Mouse (Mus musculus) CH12.LX (cell line): ENCODE data around the gene Gla. TPM values are rescaled to one million over a fixed set of nuclear protein-coding genes. Genes with fewer than 3 reads are reported as not detected.

Experiments
- DNase-seq: peaks from one replicate; pipeline ENCODE4 v3.0.0-alpha.2; 2013; ENCODE audit errors: extremely low read depth
- H3K27ac ChIP-seq: 2 replicates; pipeline ENCODE4 v1.5.1; 2012; ENCODE audit warnings: low read depth, mild to moderate bottlenecking, control low read depth, moderate library complexity; ENCODE audit not compliant: insufficient read depth
- H3K27me3 ChIP-seq: replicated peaks from 2 replicates; pipeline ENCODE3; 2012; ENCODE audit warnings: inconsistent platforms
- H3K36me3 ChIP-seq, 2 experiments: replicated peaks in 1 of 2; 2 replicates each; pipeline versions ENCODE3 to v1.6.1; 2012; ENCODE audit warnings: inconsistent platforms in 1 of 2, low read length in 1 of 2, mild to moderate bottlenecking in 1 of 2, mixed read lengths in 1 of 2, moderate library complexity in 1 of 2; ENCODE audit not compliant: control insufficient read depth in 1 of 2, insufficient read depth in 1 of 2
- H3K4me1 ChIP-seq, 2 experiments: 2 replicates each; pipeline ENCODE4 v1.6.1; 2012; ENCODE audit warnings: inconsistent platforms in 1 of 2, moderate library complexity in 1 of 2; ENCODE audit not compliant: insufficient read depth in 2 of 2, control insufficient read depth in 1 of 2
- H3K4me2 ChIP-seq: 2 replicates; pipeline ENCODE4 v1.6.1; 2012; ENCODE audit warnings: low read depth, mild to moderate bottlenecking, control low read depth; ENCODE audit not compliant: poor library complexity, insufficient read depth, severe bottlenecking
- H3K4me3 ChIP-seq, 3 experiments: fragments of 150-350 bp in 1 of 3; sonication (generic) in 1 of 3; replicated peaks in 1 of 3; 2 replicates each; pipeline versions ENCODE3 to v1.5.1; 2011 to 2012; ENCODE audit warnings: low read depth in 2 of 3, low read length in 2 of 3, mild to moderate bottlenecking in 2 of 3, moderate library complexity in 2 of 3, control low read depth in 1 of 3, improper control_type of control experiment in 1 of 3, inconsistent platforms in 1 of 3, mixed read lengths in 1 of 3; ENCODE audit not compliant: poor library complexity in 1 of 3
- H3K79me2 ChIP-seq: replicated peaks from 2 replicates; pipeline ENCODE4 v1.6.1; 2012; ENCODE audit warnings: mild to moderate bottlenecking, moderate library complexity; ENCODE audit not compliant: control insufficient read depth, poor library complexity, insufficient read depth, severe bottlenecking; ENCODE audit errors: extremely low read depth
- H3K9ac ChIP-seq: 2 replicates; pipeline ENCODE4 v1.6.1; 2012; ENCODE audit warnings: low read depth, mild to moderate bottlenecking, control low read depth, moderate library complexity; ENCODE audit not compliant: insufficient read depth
- H3K9me3 ChIP-seq: replicated peaks from 2 replicates; pipeline ENCODE3; 2012; ENCODE audit warnings: low read length, inconsistent platforms, mixed read lengths
- BHLHE40 ChIP-seq: IDR thresholded peaks from 2 replicates; pipeline ENCODE4 v1.6.1; 2011; ENCODE audit warnings: mild to moderate bottlenecking, low read depth, low read length, improper control_type of control experiment
- CHD1 ChIP-seq: IDR thresholded peaks from 2 replicates; pipeline ENCODE4 v1.6.1; 2012; ENCODE audit warnings: low read depth, low read length, improper control_type of control experiment, inconsistent platforms
- CHD2 ChIP-seq: IDR thresholded peaks from 2 replicates; pipeline ENCODE4 v1.6.1; 2011; ENCODE audit warnings: low read length, improper control_type of control experiment
- CTCF ChIP-seq, 2 experiments: IDR thresholded peaks in 1 of 2; conservative IDR thresholded peaks in 1 of 2; 2 replicates each; pipeline ENCODE4 v1.5.1; 2011 to 2012; ENCODE audit warnings: low read depth in 2 of 2, low read length in 2 of 2, improper control_type of control experiment in 1 of 2, inconsistent platforms in 1 of 2, mild to moderate bottlenecking in 1 of 2, moderate library complexity in 1 of 2
- E2F4 ChIP-seq: IDR thresholded peaks from 2 replicates; pipeline ENCODE4 v1.6.1; 2011; ENCODE audit warnings: low read depth, low read length, improper control_type of control experiment; ENCODE audit not compliant: insufficient replicate concordance
- ELF1 ChIP-seq: IDR thresholded peaks from 2 replicates; pipeline ENCODE4 v1.6.1; 2014; ENCODE audit warnings: low read depth, mild to moderate bottlenecking, inconsistent platforms, low read length, improper control_type of control experiment
- EP300 ChIP-seq: IDR thresholded peaks from 2 replicates; pipeline ENCODE4 v1.6.1; 2011; ENCODE audit warnings: low read length, improper control_type of control experiment
- ETS1 ChIP-seq: conservative IDR thresholded peaks from 2 replicates; pipeline ENCODE4 v1.6.1; 2012; ENCODE audit warnings: low read depth, mild to moderate bottlenecking, inconsistent platforms, low read length, improper control_type of control experiment, moderate library complexity
- GABPA ChIP-seq: IDR thresholded peaks from 2 replicates; pipeline ENCODE4 v1.6.1; 2012; ENCODE audit warnings: low read depth, low read length, improper control_type of control experiment, inconsistent platforms; ENCODE audit not compliant: insufficient replicate concordance
- HCFC1 ChIP-seq: IDR thresholded peaks from 2 replicates; pipeline ENCODE4 v1.6.1; 2012; ENCODE audit warnings: low read depth, mild to moderate bottlenecking, inconsistent platforms, low read length, improper control_type of control experiment
- IRF4 ChIP-seq: IDR thresholded peaks from 2 replicates; pipeline ENCODE4 v1.6.1; 2014; ENCODE audit warnings: low read depth, mild to moderate bottlenecking, inconsistent platforms, low read length, improper control_type of control experiment
- JUN ChIP-seq: IDR thresholded peaks from 2 replicates; pipeline ENCODE4 v1.6.1; 2011; ENCODE audit warnings: low read depth, mild to moderate bottlenecking, low read length, improper control_type of control experiment, moderate library complexity; ENCODE audit not compliant: insufficient read depth
- JUND ChIP-seq: conservative IDR thresholded peaks from 2 replicates; pipeline ENCODE4 v1.6.1; 2011; ENCODE audit warnings: low read depth, low read length, improper control_type of control experiment
- KAT2A ChIP-seq: IDR thresholded peaks from 2 replicates; pipeline ENCODE4 v1.6.1; 2012; ENCODE audit warnings: low read length, improper control_type of control experiment, inconsistent platforms; ENCODE audit not compliant: insufficient replicate concordance
- MAFK ChIP-seq: IDR thresholded peaks from 2 replicates; pipeline ENCODE4 v1.6.1; 2011; ENCODE audit warnings: low read length, improper control_type of control experiment; ENCODE audit not compliant: insufficient replicate concordance
- MAX ChIP-seq: IDR thresholded peaks from 2 replicates; pipeline ENCODE4 v1.6.1; 2011; ENCODE audit warnings: low read length, improper control_type of control experiment
- MAZ ChIP-seq: IDR thresholded peaks from 2 replicates; pipeline ENCODE4 v1.6.1; 2012; ENCODE audit warnings: low read depth, mild to moderate bottlenecking, inconsistent platforms, low read length, improper control_type of control experiment, moderate library complexity
- MEF2A ChIP-seq: IDR thresholded peaks from 2 replicates; pipeline ENCODE4 v1.6.1; 2014; ENCODE audit warnings: low read depth, mild to moderate bottlenecking, inconsistent platforms, low read length, improper control_type of control experiment, borderline replicate concordance
- MXI1 ChIP-seq: IDR thresholded peaks from 2 replicates; pipeline ENCODE4 v1.6.1; 2011; ENCODE audit warnings: mild to moderate bottlenecking, low read depth, low read length, improper control_type of control experiment
- MYC ChIP-seq: IDR thresholded peaks from 2 replicates; pipeline ENCODE4 v1.6.1; 2011; ENCODE audit warnings: low read depth, mild to moderate bottlenecking, improper control_type of control experiment, low read length
- NELFE ChIP-seq: IDR thresholded peaks from 2 replicates; pipeline ENCODE4 v1.6.1; 2011; ENCODE audit warnings: low read depth, low read length, improper control_type of control experiment
- NRF1 ChIP-seq: IDR thresholded peaks from 2 replicates; pipeline ENCODE4 v1.6.1; 2014; ENCODE audit warnings: low read depth, mild to moderate bottlenecking, inconsistent platforms, low read length, improper control_type of control experiment, moderate library complexity
- PAX5 ChIP-seq: IDR thresholded peaks from 2 replicates; pipeline ENCODE4 v1.6.1; 2012; ENCODE audit warnings: low read length, inconsistent platforms, mixed read lengths
- POLR2A ChIP-seq: IDR thresholded peaks from 2 replicates; pipeline ENCODE4 v1.6.1; 2011; ENCODE audit warnings: low read depth, mild to moderate bottlenecking, improper control_type of control experiment, low read length
- POLR2AphosphoS2 ChIP-seq: IDR thresholded peaks from 2 replicates; pipeline ENCODE4 v1.6.1; 2011; ENCODE audit warnings: low read depth, low read length, improper control_type of control experiment
- RAD21 ChIP-seq: IDR thresholded peaks from 2 replicates; pipeline ENCODE4 v1.6.1; 2011; ENCODE audit warnings: low read depth, mild to moderate bottlenecking, low read length, improper control_type of control experiment, moderate library complexity
- RCOR1 ChIP-seq: conservative IDR thresholded peaks from 2 replicates; pipeline ENCODE4 v1.6.1; 2012; ENCODE audit warnings: low read depth, mild to moderate bottlenecking, inconsistent platforms, low read length, improper control_type of control experiment
- SIN3A ChIP-seq: IDR thresholded peaks from 2 replicates; pipeline ENCODE4 v1.6.1; 2012; ENCODE audit warnings: low read length, improper control_type of control experiment, inconsistent platforms
- SMC3 ChIP-seq: IDR thresholded peaks from 2 replicates; pipeline ENCODE4 v1.6.1; 2011; ENCODE audit warnings: low read depth, low read length, improper control_type of control experiment
- TBP ChIP-seq: conservative IDR thresholded peaks from 2 replicates; pipeline ENCODE4 v1.6.1; 2011; ENCODE audit warnings: low read depth, low read length, improper control_type of control experiment
- TCF12 ChIP-seq: IDR thresholded peaks from 2 replicates; pipeline ENCODE4 v1.6.1; 2014; ENCODE audit warnings: low read depth, mild to moderate bottlenecking, inconsistent platforms, low read length, improper control_type of control experiment
- UBTF ChIP-seq: IDR thresholded peaks from 2 replicates; pipeline ENCODE4 v1.6.1; 2012; ENCODE audit warnings: low read depth, mild to moderate bottlenecking, inconsistent platforms, low read length, improper control_type of control experiment, moderate library complexity
- USF1 ChIP-seq: IDR thresholded peaks from 2 replicates; pipeline ENCODE4 v1.6.1; 2014; ENCODE audit warnings: low read depth, mild to moderate bottlenecking, inconsistent platforms, low read length, improper control_type of control experiment
- USF2 ChIP-seq: conservative IDR thresholded peaks from 2 replicates; pipeline ENCODE4 v1.6.1; 2011; ENCODE audit warnings: low read depth, low read length, improper control_type of control experiment
- ZC3H11A ChIP-seq: IDR thresholded peaks from 2 replicates; pipeline ENCODE4 v1.6.1; 2012; ENCODE audit warnings: low read depth, mild to moderate bottlenecking, inconsistent platforms, low read length, improper control_type of control experiment
- ZKSCAN1 ChIP-seq: IDR thresholded peaks from 2 replicates; pipeline ENCODE4 v1.6.1; 2012; ENCODE audit warnings: low read depth, inconsistent platforms, low read length, improper control_type of control experiment, borderline replicate concordance
- ZMIZ1 ChIP-seq: IDR thresholded peaks from 2 replicates; pipeline ENCODE4 v1.6.1; 2012; ENCODE audit warnings: low read depth, mild to moderate bottlenecking, inconsistent platforms, low read length, improper control_type of control experiment
- ZNF384 ChIP-seq: IDR thresholded peaks from 2 replicates; pipeline ENCODE4 v1.6.1; 2012; ENCODE audit warnings: low read depth, low read length, improper control_type of control experiment, inconsistent platforms
- dilution Hi-C: fragments of 300-500 bp; cut with MboI; formaldehyde crosslinking; loops from 2 replicates; pipeline ENCODE4 v1.14.3; 2020; ENCODE audit warnings: low sequenced_read_pairs; ENCODE audit not compliant: extremely low pct_unique_long_range_greater_than_20kb, extremely low pct_ligation_motif_present
- in situ Hi-C: fragments of 300-500 bp; cut with MboI; formaldehyde crosslinking; loops from 3 replicates; pipeline ENCODE4 v1.14.3; 2019; ENCODE audit warnings: low sequenced_read_pairs, low pct_ligation_motif_present, low pct_unique_long_range_greater_than_20kb, mixed read lengths
- polyA plus RNA-seq: library from polyadenylated mRNA; unstranded; fragments of >175 nt; gene quantifications from 2 replicates; pipeline ENCODE4 v1.2.1, GENCODE M21; 2012; ENCODE audit warnings: low read depth; ENCODE audit not compliant: insufficient read length
- total RNA-seq, 2 experiments: library from RNA; depleted of rRNA; stranded (reverse); fragments of 300-350 nt in 1 of 2; fragments of >200 nt in 1 of 2; gene quantifications; 2 replicates each; pipeline ENCODE4 v1.2.3; 2012 to 2014

Gla gene
- total and polyA plus RNA-seq, 3 experiments, result 6.1 to 9.1 (median 8.6) TPM

- Histone ChIP-seq H3K79me2 (peaks cover 48% of the 10 kb centered on the region), H3K4me1 (no peaks in the 10 kb centered on the region; a peak in 1 of 4 replicates), H3K4me3 (peak within 1 kb of the TSS; percentile 72 to 93 (median 90)), H3K4me2 (peak within 1 kb of the TSS; percentile 82), H3K36me3 (peaks cover 3 to 4% of the 10 kb centered on the region in 2 experiments), H3K27ac (peak within 1 kb of the TSS; percentile 85), H3K27me3 (no peaks in the 10 kb centered on the region), H3K9me3 (no peaks in the 10 kb centered on the region), H3K9ac (peak within 1 kb of the TSS; percentile 93)
- TF ChIP-seq JUND, result no peak
- TF ChIP-seq CHD1, result peak; percentile 89; the same call in 1 of the 2 replicates
- 0 out of 2 replicates have a peak, but pooled peaks have one; percentile 9 for TF ChIP-seq MEF2A
- TF ChIP-seq ZC3H11A, result no peak
- TF ChIP-seq CHD2, result no peak
- TF ChIP-seq PAX5, result no peak
- no peak for TF ChIP-seq MAFK
- peak; percentile 61 for TF ChIP-seq POLR2A
- TF ChIP-seq MYC, result no peak
- no peak for TF ChIP-seq ZKSCAN1
- TF ChIP-seq ZMIZ1, result 0 out of 2 replicates have a peak, but pooled peaks have one; percentile 30
- no peak for TF ChIP-seq E2F4
- TF ChIP-seq BHLHE40, result no peak
- TF ChIP-seq MAZ, result no peak
- TF ChIP-seq NRF1, result no peak
- TF ChIP-seq RCOR1, result no peak
- TF ChIP-seq EP300, result peak; percentile 57
- no peak for TF ChIP-seq POLR2AphosphoS2
- no peak for TF ChIP-seq SMC3
- no peak for TF ChIP-seq UBTF
- TF ChIP-seq IRF4, result peak; percentile 63; the same call in 1 of the 2 replicates
- 0 out of 2 replicates have a peak, but pooled peaks have one; percentile 19 for TF ChIP-seq SIN3A
- TF ChIP-seq CTCF (conservative IDR thresholded peaks at IDR 0.05 in 1 of 2, IDR thresholded peaks at IDR 0.05 in 1 of 2; ENCODE audit: low read depth in 2 of 2, low read length in 2 of 2), result no peak
- no peak for TF ChIP-seq USF2
- TF ChIP-seq NELFE, result peak; percentile 63; the same call in 1 of the 2 replicates
- no peak for TF ChIP-seq ETS1
- no peak for TF ChIP-seq RAD21
- peak; percentile 22; the same call in 1 of the 2 replicates for TF ChIP-seq HCFC1
- no peak for TF ChIP-seq KAT2A
- peak; percentile 39; the same call in 1 of the 2 replicates for TF ChIP-seq TCF12
- TF ChIP-seq ZNF384, result peak; percentile 87
- peak; percentile 20; the same call in 1 of the 2 replicates for TF ChIP-seq ELF1
- TF ChIP-seq MXI1, result 0 out of 2 replicates have a peak, but pooled peaks have one; percentile 31
- TF ChIP-seq TBP, result peak; percentile 22; the same call in 1 of the 2 replicates
- no peak for TF ChIP-seq JUN
- no peak for TF ChIP-seq GABPA
- no peak for TF ChIP-seq USF1
- no peak for TF ChIP-seq MAX
- in situ Hi-C loops (no loop called here), dilution Hi-C loops (no loop called here)
- DNase-seq, result peak; percentile 51
These were observed 17.8 kb downstream of the Gla start, which contains the start of gene Btk for GRCm38 (mm10) chrX:134582888-134583669. TSS of gene Btk (minus strand) at chrX:134583570.
